In the genomic region with DNA sequence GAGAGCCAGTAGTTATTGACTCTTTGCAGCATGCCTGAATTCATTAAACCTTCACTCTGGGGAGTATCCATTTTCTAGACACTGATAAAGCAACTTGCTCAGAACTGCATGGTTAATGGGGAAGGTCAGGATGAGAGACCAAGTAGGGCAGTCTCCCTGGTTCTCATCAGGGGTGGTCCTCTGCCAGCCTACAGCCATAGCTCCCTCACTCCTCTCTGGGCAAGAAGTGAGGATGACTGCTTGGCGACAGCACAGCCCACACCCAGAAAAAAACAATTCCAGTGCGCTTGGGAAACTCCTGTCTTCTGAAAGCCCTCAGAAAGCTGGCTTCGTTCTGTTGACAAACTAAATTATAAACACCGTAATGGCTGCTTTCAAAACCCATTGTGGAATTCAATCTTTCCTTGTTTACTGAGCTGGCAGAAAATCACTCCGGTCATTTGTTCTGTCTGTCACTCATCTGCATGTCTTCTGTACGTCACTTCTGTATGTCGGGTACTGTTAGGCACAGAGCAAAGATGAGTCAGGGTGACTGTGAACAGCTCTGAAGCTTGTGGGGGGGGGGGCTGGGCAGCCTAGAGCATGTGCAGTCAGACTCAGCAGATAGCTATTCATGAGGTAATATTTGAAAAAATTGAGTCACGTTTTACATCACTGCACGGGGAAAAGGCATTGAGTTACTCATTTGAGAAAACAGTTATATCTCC, we compare ENCODE assay signal across 26 mouse cellular contexts. TPM values are rescaled to one million over a fixed set of nuclear protein-coding genes. Genes with fewer than 3 reads are reported as not detected.
DNase-seq lines count a peak whose midpoint lies in the region; ATAC-seq lines count a peak whose summit lies in the region.
"Had no signal": no experiment of that assay in that cellular context is flagged by ENCODE, and none has a peak within 500 bp of the region (broad histone marks: within the 10 kb centered on the region; RNA-seq: fewer than 3 reads in every experiment).

No protein-coding gene starts in this region.

- DNase-seq in hindbrain, embryonic 11.5 days (ENCODE audit: low spot score), result no peak
- DNase-seq in retina, postnatal 1 day, result peak; percentile 55
- DNase-seq in retina, embryonic 14.5 days (ENCODE audit: low spot score), result no peak
- DNase-seq in embryonic facial prominence, embryonic 10.5 days (ENCODE audit: low spot score), result no peak
- no peak for DNase-seq in layer of hippocampus, postnatal 36 days
- DNase-seq in kidney, adult 18-20 months, result no peak
- DNase-seq: adrenal gland, postnatal 25 days; B cell, adult 2 months; cerebellum, adult 2 months; cerebellum, postnatal 36 days; gastrocnemius, postnatal 36 days; kidney, adult 8-10 months; kidney, postnatal 25 days; right cerebral cortex, postnatal 25 days; thymus, adult 18-20 months; thymus, postnatal 4 days had no signal

- 76% methylated on average over 9 of the region's 9 CpGs for WGBS in hindbrain, embryonic 13.5 days
- WGBS in hindbrain, embryonic 11.5 days, result 85% methylated on average over 9 of the region's 9 CpGs
- WGBS in embryonic facial prominence, embryonic 10.5 days, result 82% methylated on average over 9 of the region's 9 CpGs

- H3K27me3 ChIP-seq in hindbrain, embryonic 13.5 days, result no peaks in the 10 kb centered on the region
- H3K27me3 ChIP-seq in hindbrain, embryonic 11.5 days (ENCODE audit: control insufficient read depth, insufficient read depth, low read length), result no peaks in the 10 kb centered on the region
- H3K27me3 ChIP-seq in embryonic facial prominence, embryonic 10.5 days (replicated peaks; ENCODE audit: low read depth, poor library complexity, severe bottlenecking), result no peaks in the 10 kb centered on the region
- H3K27me3 ChIP-seq: limb, embryonic 15.5 days; midbrain, embryonic 13.5 days; stomach, embryonic 15.5 days had no signal

- no peaks in the 10 kb centered on the region for H3K36me3 ChIP-seq in hindbrain, embryonic 13.5 days
- H3K36me3 ChIP-seq in hindbrain, embryonic 11.5 days (ENCODE audit: control insufficient read depth, insufficient read depth, low read length), result no peaks in the 10 kb centered on the region
- H3K36me3 ChIP-seq in embryonic facial prominence, embryonic 10.5 days (replicated peaks), result no peaks in the 10 kb centered on the region
- H3K36me3 ChIP-seq: heart, embryonic 10.5 days; hindbrain, embryonic 10.5 days; limb, embryonic 15.5 days; midbrain, embryonic 13.5 days; stomach, embryonic 15.5 days had no signal

- ATAC-seq in hindbrain, embryonic 13.5 days (ENCODE audit: low FRiP score), result 0 out of 2 replicates have a peak, but pooled peaks have one; percentile 11
- ATAC-seq in hindbrain, embryonic 11.5 days (ENCODE audit: low FRiP score), result no peak
- ATAC-seq in monocyte, adult 5-6 weeks (replicated peaks; ENCODE audit: insufficient number of reproducible peaks, low FRiP score, low TSS enrichment, poor library complexity, severe bottlenecking), result no peak
- ATAC-seq: forebrain, embryonic 14.5 days; inflammation-experienced regulatory T-cells, adult 6 months; midbrain, embryonic 13.5 days had no signal

- H3K4me2 ChIP-seq in hindbrain, embryonic 13.5 days, result no peak overlapping the region
- H3K4me2 ChIP-seq in hindbrain, embryonic 11.5 days (replicated peaks; ENCODE audit: low read depth, low read length), result no peak overlapping the region
- H3K4me2 ChIP-seq: limb, embryonic 15.5 days; midbrain, embryonic 13.5 days; stomach, embryonic 15.5 days had no signal

- H3K9ac ChIP-seq in hindbrain, embryonic 13.5 days, result no peak overlapping the region
- no peak overlapping the region for H3K9ac ChIP-seq in hindbrain, embryonic 11.5 days (ENCODE audit: low read depth, low read length)
- H3K9ac ChIP-seq: limb, embryonic 15.5 days; midbrain, embryonic 13.5 days; stomach, embryonic 15.5 days had no signal

- H3K27ac ChIP-seq in hindbrain, embryonic 13.5 days, result no peak overlapping the region
- no peak overlapping the region for H3K27ac ChIP-seq in hindbrain, embryonic 11.5 days (ENCODE audit: low read depth, low read length)
- H3K27ac ChIP-seq in embryonic facial prominence, embryonic 10.5 days (replicated peaks), result 0 out of 2 replicates have a peak overlapping the region, but pooled peaks have one; percentile 10
- H3K27ac ChIP-seq: heart, embryonic 10.5 days; hindbrain, embryonic 10.5 days; limb, embryonic 15.5 days; macrophage; midbrain, embryonic 13.5 days; stomach, embryonic 15.5 days had no signal

- H3K4me1 ChIP-seq in hindbrain, embryonic 13.5 days (replicated peaks), result peaks cover 7% of the 10 kb centered on the region; the same call in 1 of the 2 replicates
- no peaks in the 10 kb centered on the region; the same call in 1 of the 2 replicates for H3K4me1 ChIP-seq in hindbrain, embryonic 11.5 days (replicated peaks; ENCODE audit: control insufficient read depth, insufficient read depth, low read length)
- peaks cover 30% of the 10 kb centered on the region for H3K4me1 ChIP-seq in embryonic facial prominence, embryonic 10.5 days

- no peaks in the 10 kb centered on the region for H3K9me3 ChIP-seq in hindbrain, embryonic 13.5 days
- no peaks in the 10 kb centered on the region for H3K9me3 ChIP-seq in hindbrain, embryonic 11.5 days (ENCODE audit: control insufficient read depth, low read length)
- H3K9me3 ChIP-seq in embryonic facial prominence, embryonic 10.5 days, result no peaks in the 10 kb centered on the region; the same call in 1 of the 2 replicates
- H3K9me3 ChIP-seq: heart, embryonic 10.5 days; hindbrain, embryonic 10.5 days; limb, embryonic 15.5 days; midbrain, embryonic 13.5 days; stomach, embryonic 15.5 days had no signal

- no peak overlapping the region for H3K4me3 ChIP-seq in hindbrain, embryonic 13.5 days
- no peak overlapping the region for H3K4me3 ChIP-seq in hindbrain, embryonic 11.5 days (ENCODE audit: low read depth, low read length)
- no peak overlapping the region for H3K4me3 ChIP-seq in embryonic facial prominence, embryonic 10.5 days
- H3K4me3 ChIP-seq: heart, embryonic 10.5 days; hindbrain, embryonic 10.5 days; limb, embryonic 15.5 days; midbrain, embryonic 13.5 days; stomach, embryonic 15.5 days had no signal

RNA-seq across cellular contexts. Expression of gene Cep85l, which starts 15.3 kb away (rescaled TPM):
- 5.7 TPM in 2 replicates for polyA plus RNA-seq in hindbrain, embryonic 13.5 days (2015; fragmentation: Nextera tagmentation; extraction: Ambion mirVana)
- 5.8 and 13.0 TPM in 2 replicates for polyA plus RNA-seq in hindbrain, embryonic 11.5 days (2014; fragmentation: Nextera tagmentation; extraction: Ambion mirVana)
- 4.9 and 5.1 TPM in 2 replicates for polyA plus RNA-seq in embryonic facial prominence, embryonic 10.5 days (2016; fragmentation: Nextera tagmentation; extraction: Ambion mirVana)
- 10 to 100 TPM; 23.6 to 24.6 TPM for total RNA-seq in layer of hippocampus, postnatal 36 days (2021)
- 27.4 to 28.7 TPM (median 28.1 TPM) in 3 replicates for total RNA-seq in monocyte, adult 5-6 weeks (2017)

RNA-seq across cellular contexts. Expression of gene Pln, which starts 57.6 kb away (rescaled TPM):
- 1.5 and 1.8 TPM in 2 replicates for polyA plus RNA-seq in hindbrain, embryonic 13.5 days (2015; fragmentation: Nextera tagmentation; extraction: Ambion mirVana)
- polyA plus RNA-seq in hindbrain, embryonic 11.5 days (2014; fragmentation: Nextera tagmentation; extraction: Ambion mirVana), result 1.5 and 1.7 TPM in 2 replicates
- polyA plus RNA-seq in embryonic facial prominence, embryonic 10.5 days (2016; fragmentation: Nextera tagmentation; extraction: Ambion mirVana), result 1.7 and 2.1 TPM in 2 replicates
- total RNA-seq in layer of hippocampus, postnatal 36 days (2021), result 1 to 10 TPM; 1.2 to 1.5 TPM
- 0.53 TPM in 1 of 3 replicates, not detected in the others for total RNA-seq in monocyte, adult 5-6 weeks (2017)
- polyA plus RNA-seq: macrophage had no signal
